Comparison of ENCODE assay signal across 8 mouse cellular contexts in the genomic region with DNA sequence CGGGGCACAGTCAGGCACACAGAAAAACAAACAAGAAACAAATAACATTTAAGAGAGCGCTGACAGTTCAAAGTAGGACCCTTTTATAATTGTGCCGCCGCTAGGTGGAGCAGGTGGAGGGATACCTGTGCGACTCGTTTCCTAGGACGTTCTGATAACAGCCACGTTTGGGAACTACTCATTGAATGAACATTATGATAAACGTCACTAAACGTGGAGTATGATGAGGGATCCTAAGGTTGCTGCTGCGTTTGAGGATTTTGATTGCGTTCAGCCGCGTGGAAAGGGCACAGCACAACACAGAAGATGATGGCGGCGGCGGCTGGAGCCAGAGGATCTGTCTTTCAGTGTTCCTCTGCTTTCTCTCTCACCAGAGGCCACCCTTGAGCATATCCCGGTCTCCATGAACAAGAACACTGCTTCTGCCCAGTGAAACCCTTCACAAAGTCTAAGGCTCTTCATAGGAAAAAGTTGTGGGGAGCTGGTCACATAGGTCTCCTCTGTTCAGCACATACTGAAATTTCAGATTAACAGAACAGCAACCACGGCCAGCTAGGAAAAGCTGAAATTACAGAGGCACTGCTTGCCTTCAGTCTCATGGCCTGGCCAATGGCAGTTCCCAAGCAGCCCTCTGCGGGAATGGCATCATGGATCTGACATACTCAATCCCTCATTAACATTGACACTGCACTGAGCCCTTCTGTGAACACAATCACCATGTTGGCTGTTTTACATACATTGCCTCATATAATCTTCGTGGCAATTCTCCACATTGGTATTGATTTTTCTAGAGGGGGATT. TPM values are rescaled to one million over a fixed set of nuclear protein-coding genes. Genes with fewer than 3 reads are reported as not detected.
DNase-seq lines count a peak whose midpoint lies in the region; ATAC-seq and TF ChIP-seq lines count a peak whose summit lies in the region.
"Had no signal": no experiment of that assay in that cellular context is flagged by ENCODE, and none has a peak within 500 bp of the region (broad histone marks: within the 10 kb centered on the region; RNA-seq: fewer than 3 reads in every experiment).

No protein-coding gene starts in this region.

- peak; percentile 49; the same call in 1 of the 2 replicates for ATAC-seq in kidney, embryonic 16.5 days (ENCODE audit: low FRiP score, low TSS enrichment)
- ATAC-seq in limb, embryonic 14.5 days (ENCODE audit: low FRiP score, low read depth): no peak

- 16% methylated on average over 21 of the region's 21 CpGs for WGBS in kidney, embryonic 16.5 days
- 13% methylated on average over 21 of the region's 21 CpGs for WGBS in limb, embryonic 14.5 days

- H3K36me3 ChIP-seq in kidney, embryonic 16.5 days (ENCODE audit: insufficient read depth, low read length): no peaks in the 10 kb centered on the region
- no peaks in the 10 kb centered on the region for H3K36me3 ChIP-seq in limb, embryonic 14.5 days (ENCODE audit: control insufficient read depth, insufficient read depth, low read length)

- 0 out of 2 replicates have a peak, but pooled peaks cover 3% of the 10 kb centered on the region for H3K27me3 ChIP-seq in kidney, embryonic 16.5 days (ENCODE audit: insufficient read depth, low read length)
- no peaks in the 10 kb centered on the region for H3K27me3 ChIP-seq in limb, embryonic 14.5 days (ENCODE audit: control insufficient read depth, insufficient read depth, low read length)

- no peaks in the 10 kb centered on the region for H3K4me1 ChIP-seq in kidney, embryonic 16.5 days (ENCODE audit: insufficient read depth, low read length)
- no peaks in the 10 kb centered on the region for H3K4me1 ChIP-seq in limb, embryonic 14.5 days (ENCODE audit: control insufficient read depth, insufficient read depth, low read length)

- peak; percentile 22 for DNase-seq in adrenal gland, adult 2 months
- DNase-seq in cerebellum, postnatal 14 days: peak; percentile 84 to 88
- peak; percentile 27 to 35 for DNase-seq in frontal cortex, postnatal 25 days (ENCODE audit: low spot score in 2 of 2)
- peak; percentile 49 for DNase-seq in limb, embryonic 14.5 days (ENCODE audit: low spot score)
- DNase-seq in neural tube, embryonic 10.5 days (ENCODE audit: extremely low spot score, low spot score): peak; percentile 53
- no peak for DNase-seq in T-cell, adult 2 months (ENCODE audit: low spot score)

- no peak for TF ChIP-seq POLR2A in limb, embryonic 14.5 days (IDR thresholded peaks at IDR 0.05; ENCODE audit: borderline replicate concordance, extremely low read depth, insufficient read depth, insufficient read length)

- peak overlapping the region; percentile 57 for H3K4me2 ChIP-seq in kidney, embryonic 16.5 days (replicated peaks; ENCODE audit: low read depth, low read length)
- peak overlapping the region; percentile 62 for H3K4me2 ChIP-seq in limb, embryonic 14.5 days (replicated peaks; ENCODE audit: low read depth, low read length, severe bottlenecking)

- no peak overlapping the region for H3K27ac ChIP-seq in kidney, embryonic 16.5 days (ENCODE audit: low read length)
- no peak overlapping the region for H3K27ac ChIP-seq in limb, embryonic 14.5 days (replicated peaks; ENCODE audit: low read depth, low read length)

- H3K9ac ChIP-seq in kidney, embryonic 16.5 days (replicated peaks; ENCODE audit: low read length): no peak overlapping the region
- peak overlapping the region; percentile 40; the same call in 1 of the 2 replicates for H3K9ac ChIP-seq in limb, embryonic 14.5 days (ENCODE audit: low read depth, low read length, severe bottlenecking)

- H3K9me3 ChIP-seq in kidney, embryonic 16.5 days (ENCODE audit: low read length): no peaks in the 10 kb centered on the region
- H3K9me3 ChIP-seq in limb, embryonic 14.5 days (ENCODE audit: control insufficient read depth, low read length): no peaks in the 10 kb centered on the region

- peak overlapping the region; percentile 42 for H3K4me3 ChIP-seq in kidney, embryonic 16.5 days (ENCODE audit: low read length)
- H3K4me3 ChIP-seq in limb, embryonic 14.5 days (replicated peaks; ENCODE audit: low read length): peak overlapping the region; percentile 33
- H3K4me3 ChIP-seq: erythroblast, embryonic 14.5 days had no signal

RNA-seq across cellular contexts. Expression of a gene that starts 55.5 kb away (rescaled TPM):
- total RNA-seq in adrenal gland, adult 2 months (2021): 1 to 10 TPM in 1 of 2 experiments, under 1 TPM in 1; 0.32 to 1.9 TPM
- 0.49 and 1.1 TPM in 2 replicates for polyA plus RNA-seq in adrenal gland, adult 2 months (2012; rRNA removed)
- polyA plus RNA-seq in kidney, embryonic 16.5 days (2015; fragmentation: Nextera tagmentation; extraction: Ambion mirVana): 0.41 and 0.52 TPM in 2 replicates
- polyA plus RNA-seq in limb, embryonic 14.5 days (2012; rRNA removed): 1.7 and 2.4 TPM in 2 replicates
- 1.3 and 1.5 TPM in 2 replicates for polyA plus RNA-seq in limb, embryonic 14.5 days (2014; fragmentation: Nextera tagmentation; extraction: Ambion mirVana)
- polyA plus RNA-seq: erythroblast, embryonic 14.5 days had no signal
